Mouse (Mus musculus): ENCODE measurements around the gene Rad23a.

GRCm38 (mm10) chr8:84786801-84787467 is 53.5 kb downstream of the Rad23a start:
- TF ChIP-seq CTCF (IDR thresholded peaks at IDR 0.05; ENCODE audit: low read depth, low read length) = no peak
- TF ChIP-seq POLR2A (IDR thresholded peaks at IDR 0.05; ENCODE audit: insufficient read depth, low read length) = no peak
- no peak for TF ChIP-seq EP300 (IDR thresholded peaks at IDR 0.05; ENCODE audit: insufficient read depth, low read depth, low read length)

All from ES-Bruce4 (cell line).